Mouse (Mus musculus) myocyte (in vitro differentiated cells): ENCODE data around the gene Fbxo17.

Experiments used
- CEBPB ChIP-seq: IDR thresholded peaks from 2 replicates; pipeline ENCODE4 v1.6.1; 2011; ENCODE audit warnings: mild to moderate bottlenecking, moderate library complexity; ENCODE audit not compliant: poor library complexity, insufficient read depth, severe bottlenecking
- E2F4 ChIP-seq: IDR thresholded peaks from one replicate; pipeline ENCODE4 v1.6.1; 2011; ENCODE audit warnings: mild to moderate bottlenecking, control low read depth, moderate library complexity; ENCODE audit not compliant: insufficient read depth
- MAX ChIP-seq: IDR thresholded peaks from one replicate; pipeline ENCODE4 v1.6.1; 2011; ENCODE audit warnings: low read depth, mild to moderate bottlenecking, control low read depth
- POLR2A ChIP-seq: IDR thresholded peaks from one replicate; pipeline ENCODE4 v1.6.1; 2011; ENCODE audit warnings: low read depth, mild to moderate bottlenecking, control low read depth, moderate library complexity; ENCODE audit not compliant: insufficient read length
- TCF12 ChIP-seq: IDR thresholded peaks from one replicate; pipeline ENCODE4 v1.6.1; 2011; ENCODE audit warnings: mild to moderate bottlenecking, control low read depth; ENCODE audit not compliant: poor library complexity, insufficient read depth, severe bottlenecking
- USF1 ChIP-seq: IDR thresholded peaks from one replicate; pipeline ENCODE4 v1.6.1; 2011; ENCODE audit warnings: low read depth, mild to moderate bottlenecking, control low read depth, moderate library complexity

DNA sequence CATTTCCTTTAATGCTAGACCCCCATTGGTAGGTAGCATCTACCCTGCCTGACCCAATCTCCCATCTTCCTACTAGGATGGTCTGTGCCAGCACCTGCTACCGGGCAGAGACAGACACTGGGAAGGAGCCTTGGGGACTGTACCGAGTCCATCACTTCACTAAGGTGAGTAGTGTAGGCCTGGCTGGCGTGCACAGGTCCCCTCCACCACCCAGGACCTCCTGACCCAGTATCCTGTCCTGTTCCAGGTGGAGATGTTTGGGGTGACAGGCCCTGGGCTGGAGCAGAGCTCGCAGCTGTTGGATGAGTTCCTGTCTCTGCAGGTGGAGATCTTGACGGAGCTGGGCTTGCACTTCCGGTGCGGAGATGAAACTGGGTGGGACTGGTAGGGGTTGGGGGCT lies 33.3 kb downstream of the Fbxo17 start:
- no peak for TF ChIP-seq TCF12
- no peak for TF ChIP-seq USF1
- no peak for TF ChIP-seq POLR2A
- TF ChIP-seq MAX, result no peak
- TF ChIP-seq CEBPB, result no peak
- TF ChIP-seq E2F4, result no peak
